Mouse (Mus musculus) midbrain, embryonic 12.5 days (tissue): ENCODE results near the gene Atg9b. TPM values are rescaled to one million over a fixed set of nuclear protein-coding genes. Genes with fewer than 3 reads are reported as not detected.

Experiments used
- ATAC-seq: fragments of 200-750 bp; cut with Nextera tagmentation; 2 replicates; pipeline ENCODE4 v1.8.0; 2017; ENCODE audit warnings: low read depth, moderate TSS enrichment, moderate library complexity; ENCODE audit not compliant: low FRiP score
- H3K27ac ChIP-seq: fragments of 300-500 bp; sonication (generic); replicated peaks from 2 replicates; pipeline ENCODE4 v1.5.1; 2016; ENCODE audit warnings: mild to moderate bottlenecking
- H3K27me3 ChIP-seq: fragments of 300-500 bp; sonication (generic); 2 replicates; pipeline ENCODE4 v1.6.1; 2016; ENCODE audit warnings: mild to moderate bottlenecking
- H3K36me3 ChIP-seq: fragments of 300-500 bp; sonication (generic); 2 replicates; pipeline ENCODE4 v1.6.1; 2016
- H3K4me1 ChIP-seq: fragments of 300-500 bp; sonication (generic); 2 replicates; pipeline ENCODE4 v1.6.1; 2016
- H3K4me2 ChIP-seq: fragments of 300-500 bp; sonication (generic); replicated peaks from 2 replicates; pipeline ENCODE4 v1.6.1; 2016; ENCODE audit warnings: mild to moderate bottlenecking, moderate library complexity
- H3K4me3 ChIP-seq: fragments of 300-500 bp; sonication (generic); 2 replicates; pipeline ENCODE4 v1.5.1; 2016; ENCODE audit warnings: mild to moderate bottlenecking
- H3K9ac ChIP-seq: fragments of 300-500 bp; sonication (generic); replicated peaks from 2 replicates; pipeline ENCODE4 v1.6.1; 2016; ENCODE audit warnings: mild to moderate bottlenecking, moderate library complexity
- H3K9me3 ChIP-seq: fragments of 300-500 bp; sonication (generic); 2 replicates; pipeline ENCODE4 v1.6.1; 2016; ENCODE audit warnings: mild to moderate bottlenecking
- WGBS: fragments of 180-500 bp; shearing (Covaris S2); methylation state at CpG from one replicate; pipeline ENCODE4 v1.1.7; 2016; 5-methylcytosine and 5-hydroxymethylcytosine counted together
- polyA plus RNA-seq: library from polyadenylated mRNA; unstranded; fragments of >200 nt; fragmentation: Nextera tagmentation; extraction: Ambion mirVana; gene quantifications from 2 replicates; pipeline ENCODE4 v1.2.1, GENCODE M21; 2016

The Atg9b gene
- polyA plus RNA-seq: 0.35 and 0.46 TPM in 2 replicates

GRCm38 (mm10) chr5:24391864-24392263, at the start of gene Atg9b:
Gene Atg9b, minus strand, starts transcription at chr5:24392143.
- Histone ChIP-seq H3K36me3 (no peaks in the 10 kb centered on the region), H3K4me2 (no peak within 1 kb of the TSS), H3K4me1 (peaks cover 26% of the 10 kb centered on the region), H3K27me3 (peaks cover 41% of the 10 kb centered on the region), H3K27ac (no peak within 1 kb of the TSS), H3K9me3 (no peaks in the 10 kb centered on the region), H3K4me3 (no peak within 1 kb of the TSS), H3K9ac (no peak within 1 kb of the TSS)
- WGBS: 83% methylated on average over 7 of the region's 7 CpGs
- ATAC-seq: no peak

- Histone ChIP-seq H3K9ac (no peak overlapping the region), H3K27me3 (no peaks in the 10 kb centered on the region), H3K4me1 (peaks cover 17% of the 10 kb centered on the region), H3K4me3 (no peak overlapping the region), H3K36me3 (peaks cover 59% of the 10 kb centered on the region), H3K27ac (no peak overlapping the region), H3K9me3 (no peaks in the 10 kb centered on the region), H3K4me2 (no peak overlapping the region)
- ATAC-seq: no peak
- WGBS: 95% methylated on average over 8 of the region's 8 CpGs
These were observed 49.2 kb upstream of the Atg9b start for GRCm38 (mm10) chr5:24441187-24441586.

- Histone ChIP-seq H3K27ac (no peak overlapping the region), H3K27me3 (0 out of 2 replicates have a peak, but pooled peaks cover under 1% of the 10 kb centered on the region), H3K9ac (no peak overlapping the region), H3K36me3 (peaks cover 80% of the 10 kb centered on the region), H3K4me1 (no peaks in the 10 kb centered on the region), H3K9me3 (no peaks in the 10 kb centered on the region), H3K4me3 (no peak overlapping the region), H3K4me2 (no peak overlapping the region)
- 93% methylated on average over 8 of the region's 8 CpGs for WGBS
- ATAC-seq: no peak
These were observed 42.0 kb upstream of the Atg9b start for GRCm38 (mm10) chr5:24433993-24434392.

- Histone ChIP-seq H3K9ac (0 out of 2 replicates have a peak overlapping the region, but pooled peaks have one; percentile 4), H3K27me3 (peaks cover 22% of the 10 kb centered on the region), H3K9me3 (no peaks in the 10 kb centered on the region), H3K4me1 (peaks cover 44% of the 10 kb centered on the region), H3K4me2 (peak overlapping the region; percentile 85; the same call in 1 of the 2 replicates), H3K4me3 (no peak overlapping the region), H3K36me3 (peaks cover 46% of the 10 kb centered on the region), H3K27ac (peak overlapping the region; percentile 26; the same call in 1 of the 2 replicates)
- WGBS: 15% methylated on average over 8 of the region's 9 CpGs
- ATAC-seq: no peak
These were observed 36.7 kb upstream of the Atg9b start for GRCm38 (mm10) chr5:24428596-24428995.

- H3K4me2 ChIP-seq: peak overlapping the region; percentile 85
- 0 out of 2 replicates have a peak overlapping the region, but pooled peaks have one; percentile 4 for H3K9ac ChIP-seq
- peaks cover 40% of the 10 kb centered on the region for H3K36me3 ChIP-seq
- H3K4me3 ChIP-seq: 0 out of 2 replicates have a peak overlapping the region, but pooled peaks have one; percentile 4
- H3K9me3 ChIP-seq: no peaks in the 10 kb centered on the region
- 8% methylated on average over 14 of the region's 15 CpGs for WGBS
- H3K27ac ChIP-seq: peak overlapping the region; percentile 26; the same call in 1 of the 2 replicates
- peaks cover 22% of the 10 kb centered on the region for H3K27me3 ChIP-seq
- ATAC-seq: no peak
- peaks cover 45% of the 10 kb centered on the region for H3K4me1 ChIP-seq
These were observed 36.0 kb upstream of the Atg9b start for GRCm38 (mm10) chr5:24427981-24428402.

- H3K27ac ChIP-seq: no peak overlapping the region
- H3K36me3 ChIP-seq: peaks cover 33% of the 10 kb centered on the region
- peak overlapping the region; percentile 85 for H3K4me2 ChIP-seq
- peaks cover 52% of the 10 kb centered on the region for H3K4me1 ChIP-seq
- ATAC-seq: no peak
- peak overlapping the region; percentile 64 for H3K9ac ChIP-seq
- peaks cover 22% of the 10 kb centered on the region for H3K27me3 ChIP-seq
- WGBS: 15% methylated on average over 12 of the region's 12 CpGs
- no peaks in the 10 kb centered on the region for H3K9me3 ChIP-seq
- 0 out of 2 replicates have a peak overlapping the region, but pooled peaks have one; percentile 1 for H3K4me3 ChIP-seq
These were observed 35.3 kb upstream of the Atg9b start for GRCm38 (mm10) chr5:24427285-24427633.

DNA sequence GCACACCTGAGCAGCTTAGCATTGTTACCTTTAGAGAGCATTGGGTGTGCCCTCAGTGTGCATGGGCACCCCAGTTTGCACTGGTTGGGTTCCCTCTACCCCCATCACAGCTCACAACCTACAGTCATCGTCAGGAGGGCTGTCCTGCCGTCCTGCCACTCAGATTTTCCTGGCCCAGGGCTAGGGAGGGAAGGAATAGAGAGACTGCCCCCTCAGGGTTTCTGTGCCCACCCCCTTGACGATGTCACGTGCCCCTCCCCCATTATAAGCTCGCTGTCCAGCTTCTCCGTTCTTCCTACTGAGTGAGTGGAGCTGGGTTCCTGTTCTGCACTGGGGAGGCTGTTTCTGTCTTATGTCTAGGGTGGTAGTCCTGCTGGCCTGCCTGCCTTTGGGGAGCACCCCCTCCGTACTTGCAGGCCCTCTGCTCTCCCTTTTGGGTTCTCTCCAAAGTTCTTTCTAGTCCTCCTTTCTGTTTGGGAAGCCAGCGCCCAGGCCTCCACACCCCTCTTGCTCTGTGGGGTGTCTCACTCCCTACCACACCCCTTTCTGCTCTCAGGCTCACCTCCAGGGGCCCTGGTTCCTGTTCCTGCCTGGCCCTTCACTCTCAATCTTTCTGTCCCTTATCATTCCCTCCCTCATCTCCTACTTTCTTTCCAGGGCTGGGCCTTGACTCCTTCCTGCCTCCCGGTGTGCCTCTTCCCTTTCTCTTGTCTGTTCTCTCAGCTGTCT, 34.8 kb upstream of the Atg9b start:
- ATAC-seq: no peak
- H3K9me3 ChIP-seq: no peaks in the 10 kb centered on the region
- peaks cover 55% of the 10 kb centered on the region for H3K4me1 ChIP-seq
- peak overlapping the region; percentile 64 for H3K9ac ChIP-seq
- peak overlapping the region; percentile 85 for H3K4me2 ChIP-seq
- peaks cover 22% of the 10 kb centered on the region for H3K27me3 ChIP-seq
- H3K27ac ChIP-seq: no peak overlapping the region
- peak overlapping the region; percentile 62 for H3K4me3 ChIP-seq
- H3K36me3 ChIP-seq: peaks cover 28% of the 10 kb centered on the region
- WGBS: 9% methylated on average over 9 of the region's 9 CpGs

DNA sequence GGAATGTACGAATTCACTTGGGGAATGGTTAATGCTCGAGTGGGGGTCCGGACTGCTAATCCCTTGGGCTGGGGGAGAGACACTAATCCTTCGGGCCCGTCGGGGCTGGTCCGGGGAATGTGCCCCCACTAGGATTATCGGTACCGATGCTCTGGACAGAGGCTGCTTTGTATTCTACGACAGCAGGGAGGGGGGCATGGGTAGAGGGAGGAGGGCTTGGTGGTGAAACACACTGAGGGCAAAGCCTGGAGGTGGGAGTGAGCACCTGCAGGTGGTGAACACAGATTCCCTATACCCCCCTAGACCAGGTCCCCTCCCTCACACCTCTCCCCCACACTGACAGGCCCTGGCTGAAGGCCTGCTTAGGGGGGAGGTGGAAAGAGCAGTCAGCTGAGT, 34.1 kb upstream of the Atg9b start:
- no peak for ATAC-seq
- Histone ChIP-seq H3K27ac (peak overlapping the region; percentile 91), H3K4me2 (peak overlapping the region; percentile 85), H3K4me3 (peak overlapping the region; percentile 62), H3K9me3 (no peaks in the 10 kb centered on the region), H3K27me3 (peaks cover 22% of the 10 kb centered on the region), H3K9ac (peak overlapping the region; percentile 64), H3K4me1 (peaks cover 55% of the 10 kb centered on the region), H3K36me3 (peaks cover 26% of the 10 kb centered on the region)
- WGBS: 1% methylated on average over 10 of the region's 10 CpGs

GRCm38 (mm10) chr5:24425421-24426036, 33.6 kb upstream of the Atg9b start:
- no peak for ATAC-seq
- H3K4me2 ChIP-seq: peak overlapping the region; percentile 85
- peaks cover 55% of the 10 kb centered on the region for H3K4me1 ChIP-seq
- peak overlapping the region; percentile 64 for H3K9ac ChIP-seq
- H3K9me3 ChIP-seq: no peaks in the 10 kb centered on the region
- H3K27me3 ChIP-seq: peaks cover 22% of the 10 kb centered on the region
- WGBS: 0% methylated on average over 25 of the region's 30 CpGs
- peak overlapping the region; percentile 91 for H3K27ac ChIP-seq
- peak overlapping the region; percentile 62 for H3K4me3 ChIP-seq
- peaks cover 22% of the 10 kb centered on the region for H3K36me3 ChIP-seq

DNA sequence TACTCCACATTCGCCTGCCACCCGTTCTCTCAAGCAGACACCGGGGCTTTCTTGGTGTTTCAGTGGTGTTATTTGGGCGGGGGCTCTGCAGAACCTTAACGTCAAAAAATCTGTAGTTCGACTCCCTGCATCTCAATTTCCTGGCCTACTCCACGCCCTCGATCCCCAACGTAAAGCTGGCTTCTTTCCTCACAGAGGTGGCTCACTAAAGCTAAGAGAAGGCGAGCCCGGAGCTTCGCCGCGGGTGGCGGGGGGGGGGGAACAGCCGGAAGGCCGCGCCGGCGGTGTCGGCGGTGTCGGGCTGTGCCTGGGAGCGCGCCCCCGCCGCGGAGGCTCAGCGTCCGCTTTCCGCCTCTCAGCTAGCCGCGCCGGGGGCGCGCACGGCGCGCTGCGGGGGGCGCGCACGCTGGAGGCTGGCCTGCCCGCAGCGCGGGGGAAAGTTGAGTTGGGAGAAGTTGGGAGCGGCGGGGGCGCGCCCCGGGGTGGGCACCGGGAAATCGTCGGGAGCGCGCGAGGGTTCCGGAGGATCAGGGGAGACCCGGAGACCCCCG, 33.0 kb upstream of the Atg9b start:
- Histone ChIP-seq H3K4me2 (peak overlapping the region; percentile 85), H3K4me1 (peaks cover 55% of the 10 kb centered on the region), H3K9me3 (no peaks in the 10 kb centered on the region), H3K27ac (peak overlapping the region; percentile 91), H3K36me3 (peaks cover 22% of the 10 kb centered on the region), H3K27me3 (peaks cover 22% of the 10 kb centered on the region), H3K4me3 (peak overlapping the region; percentile 62), H3K9ac (peak overlapping the region; percentile 64)
- no peak for ATAC-seq
- under 1% methylated on average over 40 of the region's 60 CpGs for WGBS

DNA sequence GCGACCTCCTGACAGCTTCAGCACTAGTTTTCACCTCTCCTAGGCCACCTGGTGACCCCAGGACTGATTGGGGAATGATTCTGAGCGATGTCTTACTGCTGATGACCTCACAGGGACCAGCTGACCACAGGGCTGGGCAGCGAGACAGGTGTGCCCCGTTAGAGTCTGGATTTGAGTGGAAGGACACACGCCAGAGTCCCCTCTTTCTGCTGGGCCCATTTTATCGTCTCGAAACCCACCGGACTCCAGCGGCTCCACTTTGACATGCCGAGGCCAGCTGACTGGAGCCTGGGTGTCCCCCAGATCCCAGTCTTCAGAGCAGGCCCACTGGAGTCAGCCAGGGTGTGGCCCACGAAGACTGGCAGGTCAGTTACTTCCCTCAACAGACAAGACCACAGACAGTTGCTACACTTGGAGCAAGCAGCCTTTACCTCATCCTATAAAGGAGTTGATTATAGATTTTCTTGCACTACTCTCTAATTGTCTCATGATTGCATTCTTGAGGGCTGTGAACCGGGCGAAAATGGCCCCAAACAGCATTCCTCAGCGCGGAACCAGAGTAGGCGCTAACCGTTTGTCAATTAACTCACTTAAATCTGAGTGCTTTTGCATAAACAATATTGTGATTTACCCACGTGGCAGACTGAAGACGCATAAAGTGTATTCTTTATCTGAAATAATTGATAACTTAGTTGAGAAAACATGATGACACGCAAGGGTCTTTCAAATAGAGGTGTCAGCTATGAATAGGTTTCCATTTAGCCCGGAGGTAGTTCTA, 32.2 kb upstream of the Atg9b start:
- Histone ChIP-seq H3K9ac (peak overlapping the region; percentile 64), H3K27ac (peak overlapping the region; percentile 91), H3K36me3 (peaks cover 22% of the 10 kb centered on the region), H3K27me3 (peaks cover 22% of the 10 kb centered on the region), H3K9me3 (no peaks in the 10 kb centered on the region), H3K4me2 (peak overlapping the region; percentile 85), H3K4me3 (peak overlapping the region; percentile 62), H3K4me1 (peaks cover 55% of the 10 kb centered on the region)
- no peak; the same call in none of the 2 replicates for ATAC-seq
- 16% methylated on average over 21 of the region's 21 CpGs for WGBS
